Mouse (Mus musculus) olfactory bulb, adult 2 months (tissue): ENCODE data around the gene Miga1.
"Not testable (repeated sequence)": the region's sequence is repeated elsewhere in the genome, so short reads cannot be mapped to it uniquely, and the experiment has no call there.

Experiments used
- CTCF ChIP-seq: fragments of 200-500 bp; IDR thresholded peaks from 2 replicates; pipeline ENCODE4 v1.5.1; 2012; ENCODE audit warnings: low read depth, mild to moderate bottlenecking, low read length, moderate library complexity; ENCODE audit not compliant: insufficient read depth
- POLR2A ChIP-seq: fragments of 200-500 bp; IDR thresholded peaks from 2 replicates; pipeline ENCODE4 v1.6.1; 2012; ENCODE audit warnings: mild to moderate bottlenecking, low read depth, low read length, moderate library complexity; ENCODE audit not compliant: insufficient read depth

GRCm38 (mm10) chr3:152314666-152315065 is 25.5 kb downstream of the Miga1 start:
- not testable (repeated sequence) for TF ChIP-seq POLR2A, CTCF
